In genomic region chr19:55422311-55423064, GRCm38 (mm10) we compare ENCODE assay signal across 14 mouse cellular contexts.
DNase-seq lines count a peak whose midpoint lies in the region; ATAC-seq and TF ChIP-seq lines count a peak whose summit lies in the region.
"Had no signal": no experiment of that assay in that cellular context is flagged by ENCODE, and none has a peak within 500 bp of the region (broad histone marks: within the 10 kb centered on the region; RNA-seq: fewer than 3 reads in every experiment).

No protein-coding gene starts in this region.

- no peak overlapping the region for H3K27ac ChIP-seq in embryonic facial prominence, embryonic 10.5 days (replicated peaks)
- 0 out of 2 replicates have a peak overlapping the region, but pooled peaks have one; percentile 7 for H3K27ac ChIP-seq in forebrain, embryonic 14.5 days (ENCODE audit: low read depth, low read length)
- H3K27ac ChIP-seq in hindbrain, embryonic 16.5 days (ENCODE audit: low read depth, low read length), result no peak overlapping the region
- no peak overlapping the region for H3K27ac ChIP-seq in midbrain, postnatal 0 days (ENCODE audit: low read depth, low read length)
- H3K27ac ChIP-seq in intestine, postnatal 0 days (ENCODE audit: low read depth, low read length), result no peak overlapping the region

- TF ChIP-seq CTCF in midbrain, postnatal 0 days (IDR thresholded peaks at IDR 0.05), result no peak
- TF ChIP-seq CTCF in intestine, postnatal 0 days (IDR thresholded peaks at IDR 0.05; ENCODE audit: low read depth), result no peak

- H3K4me1 ChIP-seq in embryonic facial prominence, embryonic 10.5 days, result peaks cover 24% of the 10 kb centered on the region
- peaks cover 16% of the 10 kb centered on the region for H3K4me1 ChIP-seq in forebrain, embryonic 14.5 days (ENCODE audit: control insufficient read depth, insufficient read depth, low read length)
- H3K4me1 ChIP-seq in hindbrain, embryonic 16.5 days (ENCODE audit: control insufficient read depth, insufficient read depth, low read depth, low read length), result peaks cover 2% of the 10 kb centered on the region; the same call in 1 of the 2 replicates
- no peaks in the 10 kb centered on the region for H3K4me1 ChIP-seq in midbrain, postnatal 0 days (ENCODE audit: insufficient read depth, low read length)
- H3K4me1 ChIP-seq in intestine, postnatal 0 days (replicated peaks; ENCODE audit: control insufficient read depth, insufficient read depth, low read length), result no peaks in the 10 kb centered on the region

- H3K36me3 ChIP-seq in embryonic facial prominence, embryonic 10.5 days (replicated peaks), result no peaks in the 10 kb centered on the region
- H3K36me3 ChIP-seq in forebrain, embryonic 14.5 days (ENCODE audit: control insufficient read depth, insufficient read depth, low read length), result no peaks in the 10 kb centered on the region
- H3K36me3 ChIP-seq in hindbrain, embryonic 16.5 days (ENCODE audit: control insufficient read depth, insufficient read depth, low read length), result no peaks in the 10 kb centered on the region
- no peaks in the 10 kb centered on the region; the same call in 1 of the 2 replicates for H3K36me3 ChIP-seq in midbrain, postnatal 0 days (ENCODE audit: insufficient read depth, low read length)
- peaks cover 8% of the 10 kb centered on the region; the same call in 1 of the 2 replicates for H3K36me3 ChIP-seq in intestine, postnatal 0 days (ENCODE audit: control insufficient read depth, insufficient read depth)

- no peaks in the 10 kb centered on the region for H3K27me3 ChIP-seq in embryonic facial prominence, embryonic 10.5 days (replicated peaks; ENCODE audit: low read depth, poor library complexity, severe bottlenecking)
- H3K27me3 ChIP-seq in forebrain, embryonic 14.5 days (replicated peaks; ENCODE audit: control insufficient read depth, insufficient read depth, low read length), result no peaks in the 10 kb centered on the region
- no peaks in the 10 kb centered on the region for H3K27me3 ChIP-seq in hindbrain, embryonic 16.5 days (replicated peaks; ENCODE audit: control insufficient read depth, insufficient read depth, low read length)
- H3K27me3 ChIP-seq in midbrain, postnatal 0 days (ENCODE audit: insufficient read depth, low read length), result no peaks in the 10 kb centered on the region
- H3K27me3 ChIP-seq in intestine, postnatal 0 days (replicated peaks; ENCODE audit: control insufficient read depth, insufficient read depth, low read length), result no peaks in the 10 kb centered on the region

- no peak overlapping the region for H3K4me2 ChIP-seq in forebrain, embryonic 14.5 days (ENCODE audit: low read length)
- no peak overlapping the region for H3K4me2 ChIP-seq in hindbrain, embryonic 16.5 days (ENCODE audit: low read length)
- H3K4me2 ChIP-seq in midbrain, postnatal 0 days (ENCODE audit: low read depth, low read length, poor library complexity, severe bottlenecking), result no peak overlapping the region
- H3K4me2 ChIP-seq in intestine, postnatal 0 days (replicated peaks; ENCODE audit: low read depth), result no peak overlapping the region
- H3K4me2 ChIP-seq: lung, embryonic 14.5 days had no signal

- DNase-seq in embryonic facial prominence, embryonic 10.5 days (ENCODE audit: low spot score), result peak; percentile 36
- peak; percentile 64 for DNase-seq in forebrain, embryonic 14.5 days (ENCODE audit: low spot score)
- DNase-seq in midbrain, postnatal 0 days (ENCODE audit: low spot score), result peak; percentile 55
- no peak for DNase-seq in cerebellum, postnatal 4 days (ENCODE audit: low spot score in 2 of 2)
- no peak for DNase-seq in spleen, postnatal 4 days (ENCODE audit: low spot score in 2 of 2)
- DNase-seq: adrenal gland, postnatal 10 days; heart, adult 11 months; heart, postnatal 10 days; kidney, adult 11 months; kidney, postnatal 25 days; liver; lung, embryonic 14.5 days had no signal

- no peak overlapping the region for H3K9ac ChIP-seq in forebrain, embryonic 14.5 days (ENCODE audit: low read length)
- no peak overlapping the region for H3K9ac ChIP-seq in hindbrain, embryonic 16.5 days (ENCODE audit: low read depth, low read length)
- H3K9ac ChIP-seq in midbrain, postnatal 0 days (replicated peaks; ENCODE audit: low read length, poor library complexity, severe bottlenecking), result no peak overlapping the region
- H3K9ac ChIP-seq in intestine, postnatal 0 days (ENCODE audit: low read depth, low read length), result no peak overlapping the region
- H3K9ac ChIP-seq: lung, embryonic 14.5 days had no signal

- no peaks in the 10 kb centered on the region for H3K9me3 ChIP-seq in embryonic facial prominence, embryonic 10.5 days
- H3K9me3 ChIP-seq in forebrain, embryonic 14.5 days (replicated peaks; ENCODE audit: control insufficient read depth, low read length), result no peaks in the 10 kb centered on the region
- no peaks in the 10 kb centered on the region for H3K9me3 ChIP-seq in hindbrain, embryonic 16.5 days (ENCODE audit: control insufficient read depth, low read length)
- no peaks in the 10 kb centered on the region for H3K9me3 ChIP-seq in midbrain, postnatal 0 days (ENCODE audit: low read length)
- H3K9me3 ChIP-seq in intestine, postnatal 0 days (ENCODE audit: control insufficient read depth), result no peaks in the 10 kb centered on the region

- 60% methylated on average over 18 of the region's 18 CpGs for WGBS in embryonic facial prominence, embryonic 10.5 days
- WGBS in forebrain, embryonic 14.5 days, result 12% methylated on average over 18 of the region's 18 CpGs
- WGBS in hindbrain, embryonic 16.5 days, result 45% methylated on average over 18 of the region's 18 CpGs
- WGBS in midbrain, postnatal 0 days, result 39% methylated on average over 18 of the region's 18 CpGs
- WGBS in intestine, postnatal 0 days, result 88% methylated on average over 18 of the region's 18 CpGs

- peak; percentile 59 for ATAC-seq in forebrain, embryonic 14.5 days
- peak; percentile 73 for ATAC-seq in hindbrain, embryonic 16.5 days
- ATAC-seq in midbrain, postnatal 0 days (ENCODE audit: low FRiP score), result no peak
- ATAC-seq in intestine, postnatal 0 days, result no peak

- H3K4me3 ChIP-seq in embryonic facial prominence, embryonic 10.5 days, result no peak overlapping the region
- H3K4me3 ChIP-seq in forebrain, embryonic 14.5 days (ENCODE audit: low read depth, low read length), result no peak overlapping the region
- no peak overlapping the region for H3K4me3 ChIP-seq in hindbrain, embryonic 16.5 days (ENCODE audit: low read length)
- H3K4me3 ChIP-seq in midbrain, postnatal 0 days (ENCODE audit: low read depth, low read length), result no peak overlapping the region
- H3K4me3 ChIP-seq in intestine, postnatal 0 days (ENCODE audit: low read depth, low read length), result no peak overlapping the region

Comparison
In these comparisons a context has a peak if more than half of its experiments do, and no peak if none do; other contexts are left out.
1. DNase-seq: peak in embryonic facial prominence, embryonic 10.5 days (single experiment), forebrain, embryonic 14.5 days (single experiment) and midbrain, postnatal 0 days (single experiment); none in cerebellum, postnatal 4 days (0 of 2) and spleen, postnatal 4 days (0 of 2).
2. ATAC-seq: peak in forebrain, embryonic 14.5 days (single experiment) and hindbrain, embryonic 16.5 days (single experiment); none in midbrain, postnatal 0 days (single experiment) and intestine, postnatal 0 days (single experiment).